Mouse (Mus musculus): ENCODE results near the gene Cytip. TPM values are rescaled to one million over a fixed set of nuclear protein-coding genes. Genes with fewer than 3 reads are reported as not detected.

Cytip gene
- total RNA-seq (2021), result 10 to 100 TPM; 13.8 to 21.8 TPM
- long read RNA-seq, experiment 1, full-length matches to known transcripts, result 5 of 11 reads
- long read RNA-seq, experiment 1, partial matches to known transcripts, result 0 of 11 reads
- long read RNA-seq, experiment 1, other reads (novel, unspliced or antisense), result 6 of 11 reads
- long read RNA-seq, experiment 2, full-length matches to known transcripts, result 6 of 13 reads
- long read RNA-seq, experiment 2, partial matches to known transcripts, result 1 of 13 reads
- long read RNA-seq, experiment 2, other reads (novel, unspliced or antisense), result 6 of 13 reads

DNA sequence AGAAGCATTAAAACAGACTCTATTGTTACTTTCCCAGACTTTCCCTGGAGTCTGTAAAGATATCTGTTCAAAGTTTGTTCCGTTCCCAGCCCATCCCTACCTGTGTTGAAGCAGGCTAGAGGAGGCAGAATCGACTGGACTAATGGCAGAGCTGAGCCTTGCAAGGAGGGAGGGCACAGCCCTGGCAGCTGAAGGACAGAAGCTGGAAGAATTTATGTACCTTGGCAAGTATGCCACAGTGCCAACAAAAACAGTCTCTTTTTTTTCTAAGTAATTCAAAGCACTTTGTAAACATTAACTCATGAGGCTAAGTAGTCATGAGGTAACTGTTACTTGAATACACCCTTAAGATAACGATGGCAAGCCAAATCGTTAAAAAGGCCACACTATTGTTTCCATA lies at the start of gene Cytip:
Gene Cytip, minus strand, starts transcription at position 187 of the 400 bp plus-strand sequence.
- DNase-seq (ENCODE audit: low spot score in 2 of 2), result peak in 1 of 2 experiments; percentile 43

DNA sequence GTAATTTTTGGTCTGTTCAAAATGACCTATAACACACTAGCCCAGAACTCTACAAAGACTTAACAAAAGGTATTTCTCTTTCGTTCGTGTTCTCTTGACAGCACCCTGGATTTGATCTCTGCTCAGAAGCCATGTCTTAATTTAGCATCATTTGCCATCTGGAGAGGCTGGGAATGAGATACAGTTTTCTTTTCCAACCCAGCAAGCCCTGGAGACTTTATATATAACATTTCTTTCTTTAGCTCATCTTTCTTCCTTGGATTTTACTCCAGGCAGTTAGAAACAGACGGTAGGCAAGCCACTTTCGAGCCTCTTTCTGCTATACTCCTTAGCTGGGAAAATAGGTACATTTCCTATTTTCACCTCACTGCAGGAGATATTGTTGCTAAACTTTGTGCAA lies 45.3 kb upstream of the Cytip start:
- no peak for DNase-seq (ENCODE audit: low spot score in 2 of 2)

DNA sequence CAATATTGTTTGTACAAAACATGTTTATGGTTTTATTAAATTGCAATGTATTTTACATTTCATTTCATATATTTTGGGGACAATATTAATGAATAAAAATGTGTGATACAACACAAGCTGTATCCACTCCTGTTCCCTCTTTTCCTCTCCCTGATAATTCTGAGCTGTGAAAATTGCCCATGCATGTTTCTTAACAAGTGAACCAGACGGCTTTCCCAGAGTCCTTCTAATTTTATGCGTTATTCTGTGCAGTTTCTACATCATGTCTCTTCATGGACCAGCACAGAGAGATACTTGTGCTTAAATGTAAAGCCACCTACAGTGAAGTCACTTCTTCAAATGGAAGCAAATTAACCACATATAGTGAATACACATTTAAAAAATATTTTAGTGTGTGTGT lies 42.2 kb upstream of the Cytip start:
- DNase-seq (ENCODE audit: low spot score in 2 of 2), result no peak

DNA sequence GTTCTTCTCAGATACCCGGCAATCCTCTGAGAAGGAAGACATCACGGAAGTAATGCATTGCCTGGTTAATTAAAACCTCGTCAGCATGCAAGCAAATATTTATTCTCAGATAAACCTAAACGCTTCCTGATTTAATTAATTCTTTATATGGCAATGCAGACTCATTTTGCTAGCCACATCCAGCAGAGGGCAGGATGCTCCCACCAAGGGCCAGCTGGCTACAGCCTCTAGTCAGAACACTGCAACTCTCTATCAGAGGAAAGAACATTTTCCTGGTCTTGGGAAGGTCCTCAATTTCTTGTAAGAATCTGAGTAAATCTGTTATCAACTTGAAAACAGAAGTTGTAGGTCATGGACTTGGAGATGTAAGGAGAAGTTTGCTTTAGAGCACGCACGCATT lies 4.1 kb upstream of the Cytip start:
- DNase-seq (ENCODE audit: low spot score in 2 of 2), result peak; percentile 43 to 50

DNA sequence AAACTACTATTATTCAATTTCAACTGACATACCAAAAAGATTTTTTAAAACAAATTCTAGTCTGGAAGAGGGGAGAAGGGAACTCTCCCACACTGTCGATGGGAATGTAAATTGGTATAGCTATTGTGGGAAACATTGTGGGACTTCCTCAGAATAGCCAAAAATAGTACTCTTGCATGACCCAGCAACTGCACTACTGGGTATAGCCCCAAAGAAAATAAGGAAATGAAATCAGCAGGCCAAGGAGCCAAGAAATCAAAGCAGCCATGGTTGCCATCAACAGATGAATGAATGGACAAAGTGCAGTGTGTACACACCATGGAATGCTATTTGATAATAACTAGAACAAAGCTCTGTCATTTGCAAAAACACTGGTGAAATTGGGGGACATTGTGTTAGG lies 1.5 kb upstream of the Cytip start:
- no peak for DNase-seq (ENCODE audit: low spot score in 2 of 2)

DNA sequence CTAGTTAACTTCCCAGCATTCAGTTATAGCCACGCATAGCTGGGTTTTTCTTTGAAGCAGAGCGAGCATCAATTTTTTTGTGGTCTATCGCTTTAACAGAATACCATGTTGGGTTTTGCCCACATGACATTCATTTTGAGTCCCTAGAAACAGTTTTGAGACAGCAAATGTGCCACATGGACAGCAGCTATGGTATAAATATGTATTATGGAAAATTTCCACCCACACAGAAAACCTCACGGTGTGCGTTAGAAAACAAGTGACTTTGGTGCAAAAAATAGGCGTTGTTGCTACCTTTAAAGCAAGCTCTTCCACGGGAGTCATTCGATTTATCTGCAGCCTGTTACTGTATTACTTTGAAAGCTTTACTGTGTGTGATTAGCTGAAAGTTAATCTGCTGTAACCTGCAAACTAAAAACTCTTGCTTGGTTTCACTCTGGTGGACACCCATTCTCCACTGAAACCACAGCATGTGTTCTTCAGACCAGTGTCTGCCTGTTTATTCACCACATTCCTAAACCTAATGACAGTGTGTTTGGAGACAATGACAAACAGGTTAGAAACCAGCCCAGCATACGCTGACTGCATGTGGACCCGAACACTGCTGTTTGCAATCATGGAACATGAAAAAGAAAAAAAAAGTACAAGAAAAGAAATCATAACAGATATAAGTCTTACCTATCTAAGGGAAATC lies 763 bp downstream of the Cytip start:
- DNase-seq (ENCODE audit: low spot score in 2 of 2), result no peak

DNA sequence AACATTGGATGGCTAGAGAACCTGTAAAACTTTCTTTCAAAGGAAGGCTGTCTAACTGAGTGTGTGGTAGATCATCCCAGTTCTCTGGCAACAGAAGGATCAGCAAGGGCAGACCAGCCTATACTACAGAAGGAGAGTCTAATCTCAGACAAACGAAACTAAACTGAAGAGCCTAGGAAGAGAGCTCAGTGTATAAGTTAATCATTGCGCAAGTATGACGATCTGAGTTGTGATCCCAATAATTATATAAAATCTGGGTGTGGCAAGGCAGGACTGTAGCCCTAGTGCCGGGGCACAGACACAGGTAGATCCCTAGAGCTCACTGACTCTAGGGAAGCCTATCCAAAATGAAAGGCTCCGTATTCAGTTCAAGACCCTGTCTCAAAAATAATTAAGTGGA lies 3.2 kb downstream of the Cytip start:
- no peak for DNase-seq (ENCODE audit: low spot score in 2 of 2)

DNA sequence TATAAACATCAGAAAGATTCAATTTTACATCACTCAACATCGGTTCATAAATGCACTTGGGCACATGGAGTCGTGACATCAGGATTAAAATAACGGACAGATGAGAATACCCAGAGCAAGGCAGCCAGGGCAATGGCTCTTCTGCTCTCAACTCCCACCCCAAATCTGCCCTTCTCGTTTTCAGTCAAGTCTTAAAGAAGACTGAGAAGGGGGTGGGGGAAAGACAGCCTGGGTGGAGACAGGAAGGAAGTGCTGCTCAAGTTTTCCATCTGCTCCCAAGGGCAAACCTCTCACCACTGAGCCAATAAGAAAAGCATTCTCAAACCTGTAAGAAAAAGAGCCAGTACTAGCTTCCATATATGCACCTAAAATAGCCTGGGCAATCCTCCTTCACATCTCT lies 5.8 kb downstream of the Cytip start:
- no peak for DNase-seq (ENCODE audit: low spot score in 2 of 2)

DNA sequence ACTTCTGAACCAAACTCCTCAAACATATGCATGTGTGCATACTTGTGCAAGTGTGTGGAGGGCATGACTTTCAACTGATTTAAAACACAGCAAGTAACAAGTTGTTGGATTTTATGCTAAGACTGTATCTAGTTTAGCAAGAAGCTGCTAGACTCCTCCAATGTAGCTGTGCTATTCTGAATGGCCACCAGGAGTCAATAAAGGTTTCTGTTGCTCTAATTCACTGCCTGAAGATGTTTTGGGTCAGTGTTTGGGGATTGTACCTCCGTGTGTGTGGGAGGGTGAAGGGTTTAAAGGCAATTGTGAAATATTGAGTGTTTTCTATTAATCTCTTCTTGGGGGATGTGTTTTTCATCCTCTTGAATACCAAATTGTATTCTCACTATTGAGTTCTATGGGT lies 6.4 kb downstream of the Cytip start:
- DNase-seq (ENCODE audit: low spot score in 2 of 2), result no peak

DNA sequence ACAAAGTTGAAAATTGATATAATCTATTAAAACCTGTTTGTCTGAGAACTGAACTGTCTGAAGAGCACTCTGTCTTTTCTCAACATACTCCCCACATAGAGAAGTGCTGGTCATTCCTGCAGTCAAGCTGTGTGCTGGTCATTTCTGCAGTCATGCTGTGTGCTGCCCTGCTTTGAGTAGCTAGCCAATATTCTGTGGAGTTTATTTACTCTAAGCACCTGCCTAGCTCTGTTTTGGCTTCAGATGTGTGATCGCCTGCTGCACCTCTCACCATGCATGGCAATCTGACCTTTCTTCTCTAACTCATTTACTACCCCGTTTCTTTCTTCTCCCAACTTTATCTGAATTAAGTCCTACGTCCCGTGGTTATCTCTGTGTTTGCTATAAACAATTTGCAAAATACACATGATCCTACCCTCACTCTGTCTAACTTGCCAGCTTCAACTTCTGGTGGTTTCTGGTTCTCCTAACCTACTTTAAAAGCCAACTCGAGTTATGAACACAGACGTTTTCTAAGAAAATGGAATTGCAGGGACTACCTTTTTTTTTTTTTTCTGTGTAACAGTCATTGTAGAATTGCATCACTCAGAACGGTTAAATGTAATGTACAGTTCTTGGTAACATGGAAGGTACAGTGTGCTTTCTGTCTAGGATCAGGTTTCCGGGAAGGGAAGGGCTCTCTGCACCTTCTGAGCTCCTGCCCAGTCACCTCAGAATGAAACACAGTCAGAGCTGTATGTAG lies 7.9 kb downstream of the Cytip start:
- no peak for DNase-seq (ENCODE audit: low spot score in 2 of 2)

DNA sequence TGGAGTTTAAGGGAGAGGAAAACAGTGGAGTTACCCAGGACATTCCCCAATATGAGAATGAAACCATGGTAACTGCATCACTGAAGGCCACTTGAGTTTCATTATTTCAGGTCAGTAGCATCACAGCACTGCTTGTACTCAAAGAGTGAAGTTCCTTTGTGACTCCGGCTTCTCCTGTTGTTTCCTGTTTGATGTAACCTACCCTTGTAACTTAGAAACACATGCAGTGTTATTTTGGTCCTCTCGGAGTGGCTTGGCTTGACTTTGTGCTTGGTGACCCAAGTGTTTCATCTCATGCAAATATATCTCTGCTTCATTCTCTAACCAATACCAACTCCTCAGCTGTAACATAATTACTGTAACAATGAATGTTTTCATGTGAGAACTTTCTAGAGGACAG lies 11.1 kb downstream of the Cytip start:
- no peak for DNase-seq (ENCODE audit: low spot score in 2 of 2)

DNA sequence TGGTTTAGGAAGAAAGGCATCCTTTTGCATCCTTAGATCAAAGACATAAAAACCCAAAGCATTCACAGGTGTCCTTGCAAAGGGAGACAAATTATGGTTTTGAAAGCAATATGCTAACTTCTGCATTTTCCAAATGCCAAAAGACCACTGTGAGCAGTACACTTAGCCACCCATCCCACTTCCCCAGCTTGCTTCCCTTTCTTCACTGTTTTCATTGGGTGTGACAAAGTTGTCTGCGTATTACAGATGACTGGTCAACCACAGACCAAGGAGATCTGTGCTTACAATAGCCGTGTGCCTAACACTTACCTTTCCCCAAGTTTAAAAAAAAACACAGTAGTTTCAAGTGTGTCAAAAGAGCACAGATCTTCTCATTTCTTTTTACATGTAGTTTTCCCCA lies 11.7 kb downstream of the Cytip start:
- DNase-seq (ENCODE audit: low spot score in 2 of 2), result no peak

DNA sequence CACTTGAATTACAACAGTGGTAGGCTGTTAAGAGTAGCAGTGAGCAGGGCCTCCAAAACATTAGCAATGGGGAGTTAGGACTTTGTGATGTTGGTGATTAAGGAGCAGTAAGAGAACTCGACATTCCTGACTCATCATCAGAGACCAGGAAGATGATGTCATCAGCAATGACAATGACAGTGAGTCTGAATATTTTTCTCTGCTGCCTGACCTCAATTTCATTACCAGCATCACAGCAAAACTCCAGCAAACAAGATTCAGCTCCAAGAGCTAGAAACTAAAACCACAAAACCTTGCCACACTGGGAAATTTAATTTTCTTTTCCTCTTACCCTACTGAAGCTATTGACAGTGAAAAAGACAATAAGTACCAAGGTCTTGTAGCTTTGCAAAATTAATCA lies 14.6 kb downstream of the Cytip start:
- no peak for DNase-seq (ENCODE audit: low spot score in 2 of 2)

DNA sequence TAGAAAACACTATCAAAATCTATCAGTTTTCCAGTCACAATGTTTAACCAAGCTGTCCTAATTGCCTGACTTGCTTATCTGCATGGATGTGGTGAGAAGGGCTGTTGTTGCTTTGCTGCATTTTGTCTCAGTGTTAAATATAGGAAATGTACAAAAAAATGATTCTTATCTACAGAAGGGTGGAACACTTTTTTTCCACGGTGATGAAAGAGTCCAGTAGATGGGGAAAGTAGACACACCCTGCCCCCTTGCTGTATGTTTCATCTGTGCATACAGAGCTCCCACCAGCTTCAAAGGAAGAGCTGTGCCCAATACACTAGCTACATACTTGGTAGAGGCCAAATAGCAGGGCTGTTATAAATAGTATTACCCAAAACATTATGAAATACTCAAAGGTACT lies 16.3 kb downstream of the Cytip start:
- DNase-seq (ENCODE audit: low spot score in 2 of 2), result no peak

DNA sequence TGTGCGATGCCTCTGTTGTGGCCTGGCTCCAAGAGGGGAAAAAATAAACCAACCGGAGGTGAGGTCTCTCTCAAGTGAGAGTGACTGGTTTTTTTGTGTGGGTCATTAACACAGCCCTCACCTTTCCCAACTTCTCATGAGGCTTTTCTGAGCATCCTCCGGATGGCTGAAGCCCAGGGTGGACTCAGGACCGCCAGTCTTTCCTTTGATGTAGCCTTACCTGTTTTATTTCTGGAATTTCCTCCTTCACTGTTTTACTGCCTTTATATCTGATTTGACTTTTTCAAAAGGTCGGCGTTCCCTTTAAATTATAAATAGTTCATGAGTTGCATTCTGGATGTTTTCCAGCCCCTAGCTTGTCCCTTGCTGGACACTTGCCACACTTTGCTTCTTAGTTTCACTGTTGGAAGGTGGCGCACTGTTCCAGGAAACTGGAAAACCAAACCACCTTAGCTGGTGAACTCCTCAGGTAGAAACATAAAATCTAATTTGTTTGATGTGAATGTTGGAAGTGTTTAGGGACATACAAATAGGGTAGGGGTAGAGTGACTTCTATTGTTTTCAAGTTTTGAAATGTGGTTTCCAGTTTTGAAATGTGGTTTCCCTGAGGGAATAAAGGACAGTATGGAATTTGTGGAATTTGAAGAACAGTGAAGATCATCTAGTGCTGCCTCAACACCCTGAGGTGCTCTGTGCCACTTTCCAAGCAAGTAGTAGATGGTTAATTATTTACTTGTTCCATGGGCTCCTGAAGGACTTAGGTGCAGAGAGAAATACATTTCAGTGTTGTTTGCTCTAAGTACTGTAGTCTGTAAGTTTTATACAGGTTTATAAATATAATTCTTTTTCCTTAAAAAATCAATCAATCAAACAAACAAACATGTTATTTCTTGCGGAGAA lies 19.7 kb downstream of the Cytip start:
- peak in 1 of 2 experiments; percentile 38 for DNase-seq (ENCODE audit: low spot score in 2 of 2)

DNA sequence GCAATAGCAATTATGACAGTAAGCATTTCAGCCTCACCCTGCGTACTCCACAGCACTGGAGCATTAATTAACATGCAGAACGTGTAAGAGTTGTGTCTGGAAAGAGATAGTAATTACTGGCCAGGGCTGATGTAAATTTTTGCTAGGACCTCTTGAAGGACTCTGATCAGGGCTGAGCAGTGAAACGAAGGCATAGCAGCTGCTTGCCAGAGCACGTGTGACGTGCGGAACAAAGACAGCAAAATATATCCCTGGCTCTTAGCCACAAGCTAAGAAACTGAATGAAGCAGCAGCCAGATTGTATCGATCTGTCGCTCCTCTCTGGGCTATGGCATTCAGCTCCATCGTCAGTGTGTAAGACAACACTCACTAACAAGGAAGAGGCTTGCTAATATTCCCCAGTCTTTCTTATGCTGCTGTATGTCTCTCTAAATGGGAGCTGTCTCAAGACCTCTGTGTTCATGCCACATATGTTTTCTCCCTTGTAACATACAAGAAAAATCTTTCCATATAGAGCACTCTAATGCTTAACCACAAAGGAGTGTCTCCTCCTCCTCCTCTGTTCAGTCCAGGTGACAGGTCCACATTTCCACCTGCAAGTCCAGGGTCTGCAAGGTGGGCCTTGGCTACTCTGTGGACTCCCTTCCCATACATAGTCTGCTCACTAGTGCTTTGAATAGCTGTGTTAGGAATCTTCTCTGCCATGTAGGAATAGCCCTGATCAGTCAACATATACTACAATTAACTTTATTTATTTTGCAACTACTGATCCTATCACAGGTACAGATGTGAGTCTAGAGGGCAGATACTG lies 20.7 kb downstream of the Cytip start:
- no peak for DNase-seq (ENCODE audit: low spot score in 2 of 2)

DNA sequence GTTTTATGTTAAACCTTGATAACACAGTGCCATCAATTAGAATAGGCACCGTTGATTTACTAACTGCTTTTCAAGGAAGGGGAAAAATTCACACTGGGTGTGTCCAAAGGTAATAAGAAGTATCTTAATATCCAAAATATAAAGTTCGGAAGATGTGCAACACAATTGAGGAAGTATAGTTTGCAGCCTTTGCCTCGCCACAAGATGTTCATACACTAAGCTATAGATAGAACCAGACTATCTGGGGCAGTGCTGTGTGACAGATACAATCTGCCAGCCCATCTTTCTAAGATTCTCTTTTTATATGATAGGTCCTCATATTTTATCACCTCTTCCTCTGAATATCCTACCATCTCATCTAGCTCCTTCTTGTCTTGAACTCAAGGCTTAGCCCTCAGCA lies 22.4 kb downstream of the Cytip start:
- no peak for DNase-seq (ENCODE audit: low spot score in 2 of 2)

DNA sequence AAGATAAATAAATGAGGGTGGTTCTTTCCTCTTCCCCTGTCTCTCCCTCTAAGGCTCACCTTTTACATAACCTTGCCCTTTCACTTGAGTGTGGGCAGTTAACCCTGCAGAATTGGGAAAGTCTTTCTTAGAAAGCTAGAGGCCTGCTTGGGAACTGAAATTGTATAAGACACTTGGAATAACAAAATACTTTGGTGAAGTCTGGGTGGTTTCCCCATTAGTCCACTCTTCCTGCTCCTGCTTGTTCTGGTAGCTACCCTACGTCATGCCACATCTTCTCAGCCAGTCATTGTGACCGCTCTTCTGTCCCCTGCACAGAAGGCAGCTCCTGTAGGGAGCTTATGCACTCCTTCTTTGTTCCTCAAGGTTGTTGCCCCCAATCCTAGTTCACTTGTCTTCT lies 26.2 kb downstream of the Cytip start:
- DNase-seq (ENCODE audit: low spot score in 2 of 2), result no peak

DNA sequence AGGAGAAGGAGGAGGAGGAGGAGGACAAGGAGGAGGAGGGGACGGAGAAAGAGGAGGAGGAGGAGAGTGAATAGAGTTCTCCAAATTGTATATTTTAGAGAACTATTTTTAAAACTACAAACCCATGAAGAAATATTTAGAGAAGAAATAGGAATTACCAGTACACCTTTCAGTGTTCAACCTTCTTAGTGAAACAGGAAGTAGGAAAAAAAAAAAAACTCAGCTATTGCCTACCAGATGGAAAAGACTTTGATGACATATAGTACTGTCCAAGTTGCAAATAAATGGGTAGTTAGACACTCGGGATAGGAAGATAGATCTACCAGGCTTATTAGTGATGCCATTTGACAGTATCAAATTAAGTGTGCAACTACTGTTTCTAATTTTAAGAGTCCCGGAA lies 27.7 kb downstream of the Cytip start:
- DNase-seq (ENCODE audit: low spot score in 2 of 2), result no peak

DNA sequence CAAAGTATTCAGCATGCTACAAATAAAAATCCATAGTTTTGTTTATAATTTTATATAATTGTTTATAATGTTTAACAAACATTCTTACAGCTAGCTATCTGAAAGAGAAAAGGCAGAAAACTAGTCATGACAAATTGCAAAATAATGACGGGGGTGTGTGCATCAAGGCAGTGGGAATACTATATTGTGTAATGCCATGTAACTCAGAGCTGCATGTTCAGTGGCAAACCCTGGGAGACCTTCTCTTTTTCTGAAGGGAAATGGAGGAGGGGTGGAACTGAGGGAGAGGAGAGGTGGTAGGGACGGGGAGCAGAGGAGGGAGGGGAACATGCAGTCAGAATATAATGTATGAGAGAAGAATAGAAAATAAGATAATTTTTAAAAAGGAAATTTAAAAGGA lies 28.6 kb downstream of the Cytip start:
- DNase-seq (ENCODE audit: low spot score in 2 of 2), result no peak

Measured in adrenal gland, adult 18-20 months (tissue).